ENCODE assay signal across 9 mouse cellular contexts in genomic region chr9:31176379-31177130, GRCm38 (mm10). TPM values are rescaled to one million over a fixed set of nuclear protein-coding genes. Genes with fewer than 3 reads are reported as not detected.
DNase-seq lines count a peak whose midpoint lies in the region; ATAC-seq and TF ChIP-seq lines count a peak whose summit lies in the region.
"Had no signal": no experiment of that assay in that cellular context is flagged by ENCODE, and none has a peak within 500 bp of the region (broad histone marks: within the 10 kb centered on the region; RNA-seq: fewer than 3 reads in every experiment).

No protein-coding gene starts in this region.

- WGBS in midbrain, embryonic 11.5 days, result 90% methylated on average over 8 of the region's 8 CpGs
- 79% methylated on average over 8 of the region's 8 CpGs for WGBS in midbrain, embryonic 15.5 days
- WGBS in kidney, adult 2 months, result 65% methylated on average over 8 of the region's 8 CpGs

- peak; percentile 69 for DNase-seq in midbrain, embryonic 11.5 days (ENCODE audit: low spot score, missing footprints)
- DNase-seq in cerebellum, postnatal 10 days, result peak; percentile 91 to 93
- peak; percentile 75 for DNase-seq in kidney, adult 2 months
- DNase-seq in left cerebral cortex, postnatal 36 days (ENCODE audit: low spot score in 2 of 2), result peak; percentile 81 to 82
- peak; percentile 90 for DNase-seq in right cerebral cortex, adult 18-20 months
- no peak for DNase-seq in thymus, postnatal 10 days (ENCODE audit: low spot score in 2 of 2)

- no peaks in the 10 kb centered on the region for H3K27me3 ChIP-seq in midbrain, embryonic 11.5 days (ENCODE audit: control insufficient read depth, insufficient read depth, low read length)
- no peaks in the 10 kb centered on the region for H3K27me3 ChIP-seq in midbrain, embryonic 15.5 days (replicated peaks)
- no peaks in the 10 kb centered on the region for H3K27me3 ChIP-seq in kidney, adult 2 months (replicated peaks; ENCODE audit: control insufficient read depth, insufficient read depth, low read length)

- no peak for TF ChIP-seq POLR2A in kidney, adult 2 months (IDR thresholded peaks at IDR 0.05; ENCODE audit: low read depth, low read length)

- ATAC-seq in midbrain, embryonic 11.5 days (ENCODE audit: low FRiP score), result no peak
- ATAC-seq in midbrain, embryonic 15.5 days (replicated peaks), result no peak
- ATAC-seq in granulocyte monocyte progenitor cell, adult 5-6 weeks (replicated peaks; ENCODE audit: poor library complexity, severe bottlenecking), result peak; percentile 84

- H3K36me3 ChIP-seq in midbrain, embryonic 11.5 days (ENCODE audit: control insufficient read depth, insufficient read depth, low read length), result 0 out of 2 replicates have a peak, but pooled peaks cover 4% of the 10 kb centered on the region
- H3K36me3 ChIP-seq in midbrain, embryonic 15.5 days (replicated peaks), result 0 out of 2 replicates have a peak, but pooled peaks cover 2% of the 10 kb centered on the region
- no peaks in the 10 kb centered on the region for H3K36me3 ChIP-seq in kidney, adult 2 months (ENCODE audit: control insufficient read depth, insufficient read depth, low read length)

- no peaks in the 10 kb centered on the region for H3K9me3 ChIP-seq in midbrain, embryonic 11.5 days (ENCODE audit: control insufficient read depth, low read length)
- H3K9me3 ChIP-seq in midbrain, embryonic 15.5 days, result no peaks in the 10 kb centered on the region
- H3K9me3 ChIP-seq: megakaryocyte, embryonic 14.5 days had no signal

- no peaks in the 10 kb centered on the region for H3K4me1 ChIP-seq in midbrain, embryonic 11.5 days (ENCODE audit: control insufficient read depth, insufficient read depth, low read length)
- H3K4me1 ChIP-seq in midbrain, embryonic 15.5 days, result peaks cover 12% of the 10 kb centered on the region
- H3K4me1 ChIP-seq in kidney, adult 2 months (ENCODE audit: control insufficient read depth, insufficient read depth, low read length), result peaks cover 16% of the 10 kb centered on the region; the same call in 1 of the 2 replicates

- H3K4me2 ChIP-seq in midbrain, embryonic 11.5 days, result no peak overlapping the region
- H3K4me2 ChIP-seq in midbrain, embryonic 15.5 days, result no peak overlapping the region

- intact Hi-C loops in left cerebral cortex, postnatal 36 days (cut with DNase I), result loop anchor here (5.0 kb wide), 1 partner anchor 36 kb away; the partner anchor contains the start of gene Aplp2

- H3K9ac ChIP-seq in midbrain, embryonic 11.5 days (ENCODE audit: low read length), result no peak overlapping the region
- H3K9ac ChIP-seq in midbrain, embryonic 15.5 days, result no peak overlapping the region

- H3K4me3 ChIP-seq in midbrain, embryonic 11.5 days (ENCODE audit: low read depth, low read length), result no peak overlapping the region
- no peak overlapping the region for H3K4me3 ChIP-seq in midbrain, embryonic 15.5 days
- no peak overlapping the region for H3K4me3 ChIP-seq in kidney, adult 2 months (ENCODE audit: insufficient read depth, low read depth, low read length)
- H3K4me3 ChIP-seq: megakaryocyte, embryonic 14.5 days had no signal

- H3K27ac ChIP-seq in midbrain, embryonic 11.5 days (ENCODE audit: low read depth, low read length), result no peak overlapping the region
- no peak overlapping the region for H3K27ac ChIP-seq in midbrain, embryonic 15.5 days
- H3K27ac ChIP-seq in kidney, adult 2 months (ENCODE audit: insufficient read depth, low read depth, low read length), result no peak overlapping the region

- TF ChIP-seq CTCF in kidney, adult 2 months (conservative IDR thresholded peaks at IDR 0.05; ENCODE audit: insufficient read depth, insufficient read length, low read depth, low read length), result no peak

RNA-seq across cellular contexts. Expression of gene Aplp2, which starts 35.1 kb away (rescaled TPM):
- polyA plus RNA-seq in midbrain, embryonic 11.5 days (2014; fragmentation: Nextera tagmentation; extraction: Ambion mirVana), result 233 and 256 TPM in 2 replicates
- polyA plus RNA-seq in midbrain, embryonic 15.5 days (2015; fragmentation: Nextera tagmentation; extraction: Ambion mirVana), result 326 and 328 TPM in 2 replicates
- total RNA-seq in granulocyte monocyte progenitor cell, adult 5-6 weeks (2014; fragmentation: Nextera tagmentation), result 28.1 and 32.6 TPM in 2 replicates
- 34.1 and 34.9 TPM in 2 replicates for total RNA-seq in granulocyte monocyte progenitor cell, adult 5-6 weeks (2017)
- 556 and 574 TPM in 2 replicates for polyA plus RNA-seq in kidney, adult 2 months (2012; rRNA removed)
- total RNA-seq in left cerebral cortex, postnatal 36 days (2021), result 100 to 1,000 TPM; 563 to 569 TPM

RNA-seq across cellular contexts. Expression of gene St14, which starts 44.9 kb away (rescaled TPM):
- polyA plus RNA-seq in midbrain, embryonic 11.5 days (2014; fragmentation: Nextera tagmentation; extraction: Ambion mirVana), result 0.54 and 0.60 TPM in 2 replicates
- 0.89 and 1.1 TPM in 2 replicates for polyA plus RNA-seq in midbrain, embryonic 15.5 days (2015; fragmentation: Nextera tagmentation; extraction: Ambion mirVana)
- 6.2 and 7.1 TPM in 2 replicates for total RNA-seq in granulocyte monocyte progenitor cell, adult 5-6 weeks (2014; fragmentation: Nextera tagmentation)
- total RNA-seq in granulocyte monocyte progenitor cell, adult 5-6 weeks (2017), result 7.7 and 16.5 TPM in 2 replicates
- polyA plus RNA-seq in kidney, adult 2 months (2012; rRNA removed), result 62.8 and 71.2 TPM in 2 replicates
- total RNA-seq in left cerebral cortex, postnatal 36 days (2021), result under 1 TPM; 0.49 to 0.93 TPM

Comparison
In these comparisons a context has a peak if more than half of its experiments do, and no peak if none do; other contexts are left out.
1. DNase-seq: peak in midbrain, embryonic 11.5 days (single experiment), cerebellum, postnatal 10 days (2 of 2), kidney, adult 2 months (single experiment), left cerebral cortex, postnatal 36 days (2 of 2) and right cerebral cortex, adult 18-20 months (single experiment); none in thymus, postnatal 10 days (0 of 2).
2. RNA of gene St14, which starts 44.9 kb away (polyA plus RNA-seq): 62.8 to 71.2 TPM in kidney, adult 2 months; 0.89 to 1.1 TPM in midbrain, embryonic 15.5 days and 0.54 to 0.60 TPM in midbrain, embryonic 11.5 days; every median in the first group is over 10 times any median in the second.